Mouse (Mus musculus) liver, embryonic 12.5 days (tissue): ENCODE measurements at regions not wholly inside any gene's neighbourhood (a gene's known extent, or its start where the extent isn't known, plus 50 kb on each side); places are given as distances from the start of the nearest gene placed in this dataset.

Source experiments
- ATAC-seq: fragments of 200-750 bp; cut with Nextera tagmentation; 2 replicates; pipeline ENCODE4 v1.8.0; 2017; ENCODE audit warnings: moderate number of reproducible peaks, mild to moderate bottlenecking, moderate library complexity
- H3K27ac ChIP-seq: fragments of 300-500 bp; sonication (generic); 2 replicates; pipeline ENCODE4 v1.5.1; 2016; ENCODE audit warnings: mild to moderate bottlenecking
- H3K27me3 ChIP-seq: fragments of 300-500 bp; sonication (generic); replicated peaks from 2 replicates; pipeline ENCODE4 v1.6.1; 2016; ENCODE audit warnings: mild to moderate bottlenecking, moderate library complexity
- H3K36me3 ChIP-seq: fragments of 300-500 bp; sonication (generic); 2 replicates; pipeline ENCODE4 v1.6.1; 2016; ENCODE audit warnings: mild to moderate bottlenecking, moderate library complexity
- H3K4me1 ChIP-seq: fragments of 300-500 bp; sonication (generic); 2 replicates; pipeline ENCODE4 v1.6.1; 2016
- H3K4me2 ChIP-seq: fragments of 300-500 bp; sonication (generic); 2 replicates; pipeline ENCODE4 v1.6.1; 2016; ENCODE audit warnings: mild to moderate bottlenecking, moderate library complexity
- H3K4me3 ChIP-seq: fragments of 300-500 bp; sonication (generic); 2 replicates; pipeline ENCODE4 v1.5.1; 2016; ENCODE audit warnings: mild to moderate bottlenecking, moderate library complexity
- H3K9ac ChIP-seq: fragments of 300-500 bp; sonication (generic); 2 replicates; pipeline ENCODE4 v1.6.1; 2016; ENCODE audit warnings: mild to moderate bottlenecking, moderate library complexity
- H3K9me3 ChIP-seq: fragments of 300-500 bp; sonication (generic); replicated peaks from 2 replicates; pipeline ENCODE4 v1.6.1; 2016; ENCODE audit warnings: mild to moderate bottlenecking, moderate library complexity
- WGBS: fragments of 180-500 bp; shearing (Covaris S2); methylation state at CpG from one replicate; pipeline ENCODE4 v1.1.7; 2016; ENCODE audit not compliant: insufficient replicate concordance; 5-methylcytosine and 5-hydroxymethylcytosine counted together

DNA sequence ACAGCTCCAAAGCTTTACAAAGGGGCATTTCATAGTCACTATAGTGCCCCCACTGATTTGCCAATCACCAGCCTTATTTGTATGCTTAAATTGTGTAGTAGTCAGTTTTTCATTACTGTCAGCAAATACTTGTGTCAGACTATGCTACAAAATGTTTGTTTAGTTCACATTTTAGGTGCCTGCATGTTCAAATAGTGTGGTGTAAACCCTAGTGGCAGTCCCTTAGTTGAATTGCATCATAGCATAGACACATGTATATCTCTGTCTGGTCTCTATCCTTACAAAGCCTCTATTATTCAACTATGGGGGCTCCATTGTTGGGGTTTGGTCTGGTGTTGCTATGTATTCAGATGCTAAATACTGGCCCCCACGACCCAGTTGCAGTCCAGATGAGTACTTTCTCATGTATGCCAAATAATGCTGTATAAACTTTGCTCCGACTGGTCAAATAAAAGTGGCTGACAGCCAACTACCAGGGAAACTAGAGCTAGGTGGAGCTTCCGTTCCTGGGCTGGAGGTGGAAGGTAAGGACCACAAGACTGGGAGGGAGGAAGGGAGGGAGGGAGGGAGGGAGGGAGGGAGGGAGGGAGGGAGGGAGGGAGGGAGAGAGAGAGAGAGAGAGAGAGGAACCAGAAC lies 109.0 kb upstream of the C1qtnf3 start:
- Histone ChIP-seq H3K4me1 (no peaks in the 10 kb centered on the region), H3K4me2 (no peak overlapping the region), H3K9me3 (no peaks in the 10 kb centered on the region), H3K9ac (no peak overlapping the region), H3K27me3 (no peaks in the 10 kb centered on the region), H3K27ac (no peak overlapping the region), H3K4me3 (no peak overlapping the region), H3K36me3 (no peaks in the 10 kb centered on the region)
- ATAC-seq, result no peak
- 49% methylated on average over 3 of the region's 3 CpGs for WGBS

DNA sequence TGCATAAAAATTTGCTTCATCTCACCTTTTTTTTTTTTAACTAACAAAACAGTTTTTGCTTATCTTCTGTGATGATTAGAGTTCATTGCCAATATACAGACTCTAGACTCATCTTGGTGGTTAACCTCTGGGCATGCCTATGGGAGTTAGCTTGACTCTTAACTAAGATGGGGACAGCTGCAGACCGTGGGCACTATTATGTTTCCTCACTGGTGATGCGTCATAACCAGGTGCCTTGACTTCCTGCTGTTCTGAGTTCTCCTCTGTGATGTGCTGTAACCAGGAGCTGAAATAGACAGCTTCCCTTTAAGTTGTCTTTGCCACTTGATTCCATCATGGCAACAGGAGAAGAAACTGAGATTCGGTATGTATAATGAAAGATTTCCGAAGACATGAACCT lies 105.4 kb upstream of the C1qtnf3 start:
- no peaks in the 10 kb centered on the region for H3K4me1 ChIP-seq
- H3K36me3 ChIP-seq, result no peaks in the 10 kb centered on the region
- no peak overlapping the region for H3K4me3 ChIP-seq
- no peak overlapping the region for H3K9ac ChIP-seq
- no peak overlapping the region for H3K4me2 ChIP-seq
- whole genome bisulfite sequencing, result 76% methylated on average over 4 of the region's 4 CpGs
- no peak for ATAC-seq
- H3K27ac ChIP-seq, result no peak overlapping the region
- H3K27me3 ChIP-seq, result no peaks in the 10 kb centered on the region
- H3K9me3 ChIP-seq, result no peaks in the 10 kb centered on the region

DNA sequence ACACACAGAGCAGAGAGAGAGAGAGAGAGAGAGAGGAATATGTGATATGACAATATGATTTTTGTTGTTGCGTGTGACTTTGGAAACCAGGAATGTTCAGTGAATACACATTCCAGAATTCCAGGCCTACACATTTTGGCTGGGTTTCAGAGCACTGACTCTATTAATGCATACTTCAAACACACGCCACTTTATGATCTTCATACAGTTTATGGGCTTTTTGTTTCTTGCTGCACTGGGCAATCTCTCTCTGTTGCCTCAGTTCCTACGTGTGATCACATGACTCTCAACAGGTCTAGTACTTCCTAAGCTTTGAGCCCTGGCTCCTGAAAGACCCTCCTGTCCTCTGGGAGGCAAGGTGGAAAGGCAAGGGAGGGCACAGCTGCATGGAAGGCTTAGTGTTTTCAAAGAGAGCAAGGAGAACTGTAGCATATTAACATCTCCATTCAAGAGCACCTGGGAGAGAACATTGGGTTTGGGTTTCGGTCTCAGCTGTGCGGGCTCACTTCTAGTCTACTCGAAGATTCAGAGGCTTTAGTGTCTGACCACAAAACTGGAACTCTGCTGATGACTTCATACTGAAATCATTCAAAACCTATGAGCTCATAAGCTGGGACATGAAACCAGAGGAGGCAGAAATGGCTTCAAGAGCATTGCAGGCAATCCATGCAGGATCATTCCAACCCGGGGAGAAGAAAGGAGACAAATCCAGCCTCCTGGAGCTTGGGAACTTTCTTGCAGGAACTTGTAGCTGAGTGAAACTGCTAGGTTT lies 87.9 kb upstream of the C1qtnf3 start:
- no peaks in the 10 kb centered on the region for H3K36me3 ChIP-seq
- no peak overlapping the region for H3K9ac ChIP-seq
- 68% methylated on average over 7 of the region's 7 CpGs for WGBS
- H3K27ac ChIP-seq, result no peak overlapping the region
- no peaks in the 10 kb centered on the region for H3K4me1 ChIP-seq
- no peaks in the 10 kb centered on the region for H3K27me3 ChIP-seq
- ATAC-seq, result no peak
- no peaks in the 10 kb centered on the region for H3K9me3 ChIP-seq
- no peak overlapping the region for H3K4me2 ChIP-seq
- no peak overlapping the region for H3K4me3 ChIP-seq

DNA sequence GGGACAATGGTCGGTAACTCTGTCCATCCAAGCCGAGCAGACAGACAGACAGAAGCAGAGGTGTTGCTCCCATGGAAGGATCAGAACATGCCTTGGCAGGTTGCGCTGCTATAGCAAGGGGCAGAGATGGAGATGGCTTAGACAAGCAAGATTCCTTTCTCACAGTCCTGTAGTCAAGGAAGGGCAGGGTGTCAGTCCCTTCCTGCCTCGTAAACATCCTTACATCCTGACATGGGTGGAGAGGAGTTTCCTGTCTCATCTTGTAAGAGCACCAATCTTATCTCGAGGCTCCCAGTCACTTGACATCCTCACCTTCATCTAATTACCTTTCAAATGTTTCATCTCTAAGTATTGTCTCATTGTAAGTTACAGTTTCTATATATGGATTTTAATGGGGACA lies 87.0 kb upstream of the C1qtnf3 start:
- no peak for ATAC-seq
- no peak overlapping the region for H3K4me2 ChIP-seq
- no peak overlapping the region for H3K9ac ChIP-seq
- no peaks in the 10 kb centered on the region for H3K27me3 ChIP-seq
- H3K4me1 ChIP-seq, result no peaks in the 10 kb centered on the region
- 50% methylated on average over 5 of the region's 5 CpGs for WGBS
- H3K9me3 ChIP-seq, result no peaks in the 10 kb centered on the region
- H3K36me3 ChIP-seq, result no peaks in the 10 kb centered on the region
- no peak overlapping the region for H3K27ac ChIP-seq
- H3K4me3 ChIP-seq, result no peak overlapping the region

DNA sequence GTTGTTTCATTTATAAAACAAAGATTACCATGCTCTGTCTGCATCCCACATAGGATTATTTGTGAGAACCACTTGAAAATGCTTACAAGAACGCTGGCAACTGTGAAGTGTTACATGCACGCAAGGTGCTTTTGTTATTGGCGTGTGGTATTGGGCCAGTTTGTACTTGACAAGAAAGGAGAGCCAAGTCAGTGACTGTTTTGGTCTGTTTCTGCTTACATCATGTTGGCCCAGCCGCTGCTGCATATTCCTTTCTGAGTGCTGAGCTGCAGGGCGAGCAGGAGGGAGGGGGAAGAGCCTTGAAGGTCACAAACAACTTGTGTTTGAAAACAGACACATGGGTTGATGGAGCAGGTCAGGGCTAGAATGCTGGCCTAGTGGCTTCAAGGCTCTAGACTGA lies 85.3 kb upstream of the C1qtnf3 start:
- Histone ChIP-seq H3K9ac (no peak overlapping the region), H3K4me1 (no peaks in the 10 kb centered on the region), H3K9me3 (no peaks in the 10 kb centered on the region), H3K4me3 (no peak overlapping the region), H3K27me3 (no peaks in the 10 kb centered on the region), H3K27ac (no peak overlapping the region), H3K36me3 (no peaks in the 10 kb centered on the region), H3K4me2 (no peak overlapping the region)
- WGBS, result 65% methylated on average over 5 of the region's 5 CpGs
- ATAC-seq, result no peak

DNA sequence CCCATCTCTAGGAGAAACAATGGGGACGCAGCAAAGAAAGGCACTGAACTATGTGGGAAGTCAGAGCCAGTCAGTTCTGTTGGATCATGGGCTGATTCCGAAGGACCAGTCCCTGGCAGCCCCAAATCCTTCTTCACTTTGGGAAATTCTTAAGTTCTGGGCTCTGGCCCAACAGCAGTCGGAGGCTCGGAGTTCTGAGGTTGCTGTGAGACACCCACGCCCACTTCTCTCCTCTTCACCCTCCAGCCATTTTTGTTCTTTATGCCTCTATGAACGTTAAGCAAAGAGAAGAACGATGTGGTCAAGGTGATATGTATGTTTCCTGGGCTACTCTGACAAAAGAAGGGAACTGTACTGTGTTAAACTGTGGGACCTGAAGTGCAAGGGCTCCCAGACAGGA lies 84.0 kb upstream of the C1qtnf3 start:
- WGBS, result 71% methylated on average over 7 of the region's 7 CpGs
- no peak for ATAC-seq
- Histone ChIP-seq H3K4me3 (no peak overlapping the region), H3K27ac (no peak overlapping the region), H3K36me3 (no peaks in the 10 kb centered on the region), H3K4me1 (no peaks in the 10 kb centered on the region), H3K9ac (no peak overlapping the region), H3K27me3 (no peaks in the 10 kb centered on the region), H3K9me3 (no peaks in the 10 kb centered on the region), H3K4me2 (no peak overlapping the region)

DNA sequence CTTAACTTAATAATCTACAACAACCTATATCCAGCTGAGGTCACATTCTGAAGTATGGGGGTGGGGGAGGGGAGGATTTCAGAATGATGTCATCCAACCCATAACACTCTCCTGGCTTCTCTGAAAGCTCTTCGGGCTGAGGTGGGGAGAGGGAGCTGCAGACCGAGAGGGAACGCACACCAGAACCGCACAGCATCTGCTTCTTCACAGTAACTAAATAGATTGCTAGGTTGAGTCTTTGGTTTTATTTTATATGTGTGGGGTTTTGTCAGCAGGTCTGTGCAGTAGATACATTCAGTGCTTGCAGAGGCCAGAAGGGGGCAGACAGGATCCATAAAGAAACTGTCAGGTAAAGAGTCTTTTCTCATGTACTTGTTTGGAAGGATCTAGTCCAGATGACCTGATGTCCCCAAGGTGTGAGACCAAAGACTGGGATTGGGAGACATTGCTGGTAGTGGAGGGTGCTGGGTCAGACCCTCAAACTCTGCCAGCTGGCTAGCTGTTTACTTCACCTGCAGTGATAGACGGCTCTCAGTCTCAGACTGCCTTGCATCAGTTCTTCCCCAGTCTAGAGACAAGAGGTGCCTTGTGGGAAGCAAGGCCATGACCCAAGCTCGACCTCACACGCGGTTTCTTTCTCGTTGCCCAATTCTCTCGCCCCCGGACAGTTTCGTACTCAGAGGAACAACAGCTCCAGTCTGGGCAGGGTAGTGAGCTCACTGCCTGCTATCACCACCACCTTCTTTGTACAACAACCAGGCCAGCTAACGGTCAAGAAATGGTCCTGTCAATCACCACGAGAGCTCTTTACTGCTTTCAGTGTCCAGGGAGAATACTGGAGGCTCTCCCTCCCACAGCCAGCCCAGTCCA lies 83.2 kb upstream of the C1qtnf3 start:
- no peak overlapping the region for H3K9ac ChIP-seq
- no peaks in the 10 kb centered on the region for H3K27me3 ChIP-seq
- WGBS, result 52% methylated on average over 14 of the region's 14 CpGs
- no peaks in the 10 kb centered on the region for H3K4me1 ChIP-seq
- H3K9me3 ChIP-seq, result no peaks in the 10 kb centered on the region
- H3K36me3 ChIP-seq, result no peaks in the 10 kb centered on the region
- ATAC-seq, result no peak
- H3K4me2 ChIP-seq, result no peak overlapping the region
- no peak overlapping the region for H3K4me3 ChIP-seq
- no peak overlapping the region for H3K27ac ChIP-seq

DNA sequence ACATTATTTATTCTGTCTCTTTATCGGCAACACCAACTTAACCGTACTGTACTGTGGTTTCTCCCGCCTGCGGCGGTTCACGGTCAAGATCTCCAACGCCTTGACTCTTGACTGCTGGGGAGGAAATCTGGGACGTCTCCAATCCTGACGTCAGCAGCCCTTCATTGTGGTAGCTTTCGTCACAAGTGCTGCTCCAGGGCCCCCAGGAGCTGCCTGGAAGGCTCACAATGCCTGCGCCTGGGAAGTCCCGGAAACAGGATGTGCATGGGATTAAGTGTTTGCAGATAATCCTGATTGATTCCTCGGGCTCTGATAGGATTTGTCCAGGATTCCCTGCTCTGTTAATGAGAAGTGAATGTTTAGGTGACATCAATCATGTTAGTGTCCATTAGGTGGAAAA lies 82.3 kb upstream of the C1qtnf3 start:
- Histone ChIP-seq H3K9ac (no peak overlapping the region), H3K9me3 (no peaks in the 10 kb centered on the region), H3K4me1 (no peaks in the 10 kb centered on the region), H3K27me3 (no peaks in the 10 kb centered on the region), H3K36me3 (no peaks in the 10 kb centered on the region), H3K4me2 (no peak overlapping the region), H3K27ac (no peak overlapping the region), H3K4me3 (no peak overlapping the region)
- ATAC-seq, result no peak
- WGBS, result 39% methylated on average over 13 of the region's 13 CpGs

DNA sequence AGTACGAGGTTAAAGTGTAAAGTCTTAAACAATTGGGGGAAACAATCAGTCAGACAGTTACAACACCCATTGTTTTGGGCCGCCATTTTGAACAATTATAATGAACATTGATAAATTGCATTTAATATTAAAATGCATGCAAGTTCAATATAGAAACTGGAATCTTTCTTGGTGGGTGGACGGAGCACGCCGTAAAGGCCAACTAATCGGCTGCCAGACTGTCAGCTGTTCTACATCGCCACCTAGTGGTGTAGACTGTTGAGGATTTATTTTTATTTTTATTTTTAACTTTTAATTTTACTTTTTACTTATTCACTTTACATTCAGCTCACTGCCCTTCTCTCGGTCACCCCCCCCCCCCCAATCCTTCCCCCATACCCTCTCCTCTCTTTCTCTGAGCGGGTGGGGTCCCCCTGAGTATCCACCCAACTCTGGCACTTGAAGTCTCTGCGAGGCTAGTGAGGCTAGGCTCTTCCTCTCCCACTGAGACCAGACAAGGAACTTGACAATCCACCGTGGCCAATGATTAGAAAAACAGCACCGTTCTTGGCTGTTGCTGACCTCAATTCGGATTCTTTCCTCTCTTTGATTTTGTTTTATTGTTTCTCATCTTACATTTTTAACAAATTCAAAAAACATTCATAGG lies 79.7 kb upstream of the C1qtnf3 start:
- no peak for ATAC-seq
- peak overlapping the region; percentile 40 for H3K4me2 ChIP-seq
- 15% methylated on average over 12 of the region's 13 CpGs for WGBS

DNA sequence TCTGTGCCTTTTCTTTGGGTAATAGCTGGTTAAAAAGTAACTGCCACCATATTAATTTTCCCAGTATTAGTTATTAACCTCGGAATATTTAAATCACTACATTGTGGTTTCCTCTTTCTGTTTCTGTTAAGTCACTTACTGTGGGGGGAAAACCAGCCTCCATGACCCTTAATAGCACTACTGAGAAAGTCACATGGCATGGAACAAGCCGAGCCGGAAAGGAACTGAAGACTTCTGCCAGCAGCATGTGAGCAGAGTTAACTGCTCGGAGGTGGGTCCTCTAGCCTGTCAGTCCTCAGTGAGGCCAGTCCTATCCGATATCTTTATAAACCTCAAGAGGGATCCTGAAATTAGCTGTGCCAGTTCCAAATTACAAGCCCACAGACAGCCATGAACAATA lies 75.8 kb upstream of the C1qtnf3 start:
- no peaks in the 10 kb centered on the region for H3K9me3 ChIP-seq
- ATAC-seq, result no peak

More for the DNA sequence above, 79.7 kb upstream of the C1qtnf3 start:
- no peaks in the 10 kb centered on the region for H3K36me3 ChIP-seq
- H3K9ac ChIP-seq, result no peak overlapping the region
- H3K4me1 ChIP-seq, result no peaks in the 10 kb centered on the region
- no peak overlapping the region for H3K4me3 ChIP-seq
- no peak overlapping the region for H3K27ac ChIP-seq
- no peaks in the 10 kb centered on the region for H3K9me3 ChIP-seq
- no peaks in the 10 kb centered on the region for H3K27me3 ChIP-seq

DNA sequence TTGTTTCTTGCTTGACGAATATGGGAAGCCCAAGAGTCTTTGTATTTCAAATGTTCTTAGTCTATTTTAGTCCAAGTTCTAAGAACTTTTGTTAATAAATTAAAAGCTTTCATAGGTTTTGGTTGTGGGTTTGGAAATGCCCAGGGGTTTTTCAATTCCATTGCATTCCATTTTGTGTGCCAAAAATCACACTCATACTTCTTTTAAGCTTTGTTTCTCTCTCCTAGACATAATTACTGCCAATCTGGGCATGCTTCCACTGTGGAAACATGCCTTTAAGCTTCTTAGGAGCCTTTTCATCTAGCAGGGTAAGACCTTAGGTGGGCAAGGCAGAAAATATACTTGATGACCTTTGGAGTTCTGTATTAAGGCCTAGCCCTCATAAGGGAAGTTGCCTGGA lies 70.4 kb upstream of the C1qtnf3 start:
- H3K9me3 ChIP-seq, result peaks cover 5% of the 10 kb centered on the region
- no peaks in the 10 kb centered on the region for H3K4me1 ChIP-seq
- H3K36me3 ChIP-seq, result no peaks in the 10 kb centered on the region
- H3K27me3 ChIP-seq, result no peaks in the 10 kb centered on the region
- H3K4me3 ChIP-seq, result no peak overlapping the region
- WGBS, result 38% methylated on average over 1 of the region's 1 CpGs
- H3K9ac ChIP-seq, result no peak overlapping the region
- no peak for ATAC-seq
- no peak overlapping the region for H3K27ac ChIP-seq
- no peak overlapping the region for H3K4me2 ChIP-seq

More for the DNA sequence above, 75.8 kb upstream of the C1qtnf3 start:
- Histone ChIP-seq H3K4me3 (no peak overlapping the region), H3K4me2 (no peak overlapping the region), H3K27me3 (no peaks in the 10 kb centered on the region), H3K9ac (no peak overlapping the region), H3K4me1 (no peaks in the 10 kb centered on the region), H3K36me3 (no peaks in the 10 kb centered on the region), H3K27ac (no peak overlapping the region)
- 56% methylated on average over 5 of the region's 5 CpGs for WGBS

DNA sequence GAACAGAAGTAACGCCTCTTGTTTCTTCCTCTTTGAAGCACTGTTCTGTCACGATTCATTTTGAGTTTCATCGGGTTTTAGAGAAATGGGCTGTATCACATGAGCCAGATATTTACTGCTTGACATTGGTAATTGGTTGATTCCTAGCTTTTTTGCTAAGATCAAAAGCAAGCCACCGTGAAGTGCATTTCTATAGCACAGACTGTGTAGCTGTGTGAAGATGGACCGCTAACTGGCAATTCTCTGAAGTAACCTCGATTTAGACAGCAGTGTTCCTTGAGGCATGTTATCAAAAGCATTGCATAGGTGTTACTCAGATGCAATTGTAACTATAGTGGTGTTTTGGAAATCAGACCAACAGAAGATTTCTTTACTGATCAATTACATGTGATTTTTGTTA lies 64.1 kb upstream of the C1qtnf3 start:
- Histone ChIP-seq H3K4me2 (no peak overlapping the region), H3K27me3 (no peaks in the 10 kb centered on the region), H3K27ac (no peak overlapping the region), H3K9me3 (peaks cover 9% of the 10 kb centered on the region), H3K9ac (no peak overlapping the region), H3K4me1 (peaks cover 11% of the 10 kb centered on the region; the same call in 1 of the 2 replicates), H3K36me3 (no peaks in the 10 kb centered on the region), H3K4me3 (no peak overlapping the region)
- 73% methylated on average over 6 of the region's 6 CpGs for WGBS
- ATAC-seq, result no peak
